Mouse (Mus musculus) urinary bladder, postnatal 4 days (tissue): ENCODE data around the gene Lrrc1.

Experiments used
- DNase-seq, 2 experiments: peaks; one replicate each; pipeline ENCODE4 v3.0.0; 2021 to 2022; ENCODE audit warnings: low spot score in 2 of 2

Lrrc1 gene

GRCm38 (mm10) chr9:77386751-77387150 lies 157.9 kb downstream of the Lrrc1 start:
- no peak for DNase-seq

- no peak for DNase-seq
These were observed 159.1 kb downstream of the Lrrc1 start for GRCm38 (mm10) chr9:77385611-77386010.

GRCm38 (mm10) chr9:77384651-77385050 lies 160.0 kb downstream of the Lrrc1 start:
- DNase-seq, result no peak

GRCm38 (mm10) chr9:77383951-77384350 lies 160.7 kb downstream of the Lrrc1 start:
- DNase-seq, result no peak

GRCm38 (mm10) chr9:77382514-77382913 lies 162.2 kb downstream of the Lrrc1 start:
- DNase-seq, result no peak

GRCm38 (mm10) chr9:77381565-77381964 lies 163.1 kb downstream of the Lrrc1 start:
- peak; percentile 37 to 83 for DNase-seq
